Mouse (Mus musculus): ENCODE measurements around the gene Nrg4. TPM values are rescaled to one million over a fixed set of nuclear protein-coding genes. Genes with fewer than 3 reads are reported as not detected.
"Not testable (repeated sequence)": the region's sequence is repeated elsewhere in the genome, so short reads cannot be mapped to it uniquely, and the experiment has no call there.

The Nrg4 gene
- polyA plus RNA-seq, 1 experiment from 2014 or later: 1.1 TPM

DNA sequence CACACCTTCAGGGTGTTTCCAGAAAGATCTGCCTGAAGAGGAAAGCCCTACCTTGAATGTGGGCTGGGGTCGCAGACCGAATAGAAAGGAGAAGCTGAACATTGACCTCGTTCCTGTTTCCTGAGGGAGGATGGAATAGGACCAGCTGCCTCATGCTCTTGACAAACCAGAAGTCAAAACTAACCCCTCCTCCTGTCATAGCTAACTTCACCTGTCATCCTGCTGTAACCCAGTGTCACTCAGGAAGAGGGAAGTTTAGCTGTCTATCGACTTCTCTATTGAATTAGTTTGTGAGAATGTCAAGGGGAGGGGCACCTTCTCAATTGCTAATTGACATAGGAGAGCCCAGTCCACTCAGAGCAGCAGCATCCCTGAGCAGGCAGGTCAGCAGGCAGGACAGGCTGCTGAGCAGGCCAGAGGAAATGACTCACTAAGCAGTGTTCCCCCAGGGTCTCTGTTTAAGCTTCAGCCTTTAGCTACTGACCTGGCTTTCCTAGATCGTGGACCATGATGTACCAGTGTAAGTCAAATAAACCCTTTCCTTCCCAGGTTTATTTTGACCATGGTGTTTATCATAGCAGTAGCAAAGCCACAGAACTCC lies 54.6 kb downstream of the Nrg4 start:
- Histone ChIP-seq H3K9me3 (replicated peaks; ENCODE audit: control insufficient read depth, low read length) (no peaks in the 10 kb centered on the region), H3K27ac (ENCODE audit: low read length) (no peak overlapping the region), H3K4me3 (replicated peaks; ENCODE audit: low read length) (no peak overlapping the region), H3K27me3 (ENCODE audit: control insufficient read depth, insufficient read depth, low read length) (no peaks in the 10 kb centered on the region), H3K9ac (ENCODE audit: low read length) (no peak overlapping the region), H3K36me3 (ENCODE audit: control insufficient read depth, insufficient read depth, low read length) (no peaks in the 10 kb centered on the region), H3K4me2 (ENCODE audit: low read depth, low read length) (no peak overlapping the region), H3K4me1 (ENCODE audit: control insufficient read depth, insufficient read depth, low read length) (no peaks in the 10 kb centered on the region)
- 52% methylated on average over 5 of the region's 5 CpGs for WGBS
- ATAC-seq (ENCODE audit: insufficient read depth, low FRiP score): no peak

DNA sequence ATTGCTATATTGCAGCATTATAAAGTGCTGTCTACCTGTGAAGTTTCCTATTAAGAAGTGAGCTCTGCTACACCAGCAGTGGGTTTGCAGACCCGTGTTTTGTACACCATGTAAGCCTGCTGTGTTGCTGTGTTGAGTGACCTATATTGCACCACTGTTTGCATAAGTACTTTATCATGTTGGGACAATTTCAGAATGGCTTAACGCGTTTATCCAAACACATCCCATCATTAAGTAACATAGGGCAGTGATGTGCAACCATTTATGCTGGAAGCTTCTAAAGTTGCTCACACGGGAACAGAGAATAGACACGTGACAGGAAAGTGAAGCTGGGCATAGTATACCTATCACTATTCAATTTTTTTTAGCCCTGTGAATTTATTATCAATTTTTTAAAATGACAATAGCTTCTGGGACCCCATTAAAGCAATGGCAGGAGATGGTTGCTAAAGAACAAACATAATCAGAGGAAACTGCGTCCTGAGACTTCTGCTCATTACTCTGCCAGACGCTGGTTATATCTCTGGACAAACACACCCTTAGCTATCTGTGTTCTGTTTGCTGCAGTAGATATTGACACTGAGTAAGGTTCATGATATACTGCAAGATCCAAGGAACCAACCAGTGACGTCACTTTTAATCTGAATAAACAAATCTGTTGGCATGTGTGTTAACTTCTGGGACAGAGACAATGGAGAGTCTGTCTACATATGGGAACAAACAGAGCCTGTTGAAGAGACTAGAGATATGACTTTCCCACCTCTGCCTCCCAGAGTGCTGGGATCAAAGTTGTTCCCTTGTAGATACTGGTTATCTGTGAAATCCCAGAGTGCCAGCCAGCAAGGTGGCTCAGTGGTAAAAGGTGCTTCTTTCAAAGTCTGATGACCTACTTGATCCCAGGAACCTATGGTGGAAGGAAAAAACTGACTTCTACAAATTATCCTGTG lies 62.0 kb downstream of the Nrg4 start:
- Histone ChIP-seq H3K36me3 (ENCODE audit: control insufficient read depth, insufficient read depth, low read length) (no peaks in the 10 kb centered on the region), H3K27ac (ENCODE audit: low read length) (no peak overlapping the region), H3K9ac (ENCODE audit: low read length) (no peak overlapping the region), H3K4me2 (ENCODE audit: low read depth, low read length) (no peak overlapping the region), H3K4me1 (ENCODE audit: control insufficient read depth, insufficient read depth, low read length) (no peaks in the 10 kb centered on the region), H3K9me3 (replicated peaks; ENCODE audit: control insufficient read depth, low read length) (no peaks in the 10 kb centered on the region), H3K27me3 (ENCODE audit: control insufficient read depth, insufficient read depth, low read length) (no peaks in the 10 kb centered on the region), H3K4me3 (replicated peaks; ENCODE audit: low read length) (no peak overlapping the region)
- 55% methylated on average over 8 of the region's 8 CpGs for WGBS
- no peak for ATAC-seq (ENCODE audit: insufficient read depth, low FRiP score)

DNA sequence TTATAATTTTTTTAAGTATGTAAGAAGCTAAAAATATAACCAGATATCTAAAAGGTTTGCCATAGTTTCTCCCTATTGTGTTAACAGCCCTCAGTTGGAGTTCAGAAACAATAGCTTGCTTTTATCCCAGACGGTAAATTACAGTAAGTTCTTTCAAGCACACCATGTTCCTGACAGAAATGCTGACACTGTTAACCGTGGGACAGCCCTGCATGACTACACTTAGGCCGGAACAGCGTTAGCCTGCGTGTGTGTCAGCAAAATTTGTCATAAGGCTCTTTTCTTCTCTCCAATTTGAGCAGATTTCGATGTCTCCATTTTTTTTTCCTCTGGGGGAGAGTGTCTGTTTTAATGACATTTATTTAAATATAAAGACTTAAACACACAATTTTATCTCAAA lies 66.9 kb downstream of the Nrg4 start:
- no peaks in the 10 kb centered on the region for H3K27me3 ChIP-seq (ENCODE audit: control insufficient read depth, insufficient read depth, low read length)
- H3K9me3 ChIP-seq (replicated peaks; ENCODE audit: control insufficient read depth, low read length): no peaks in the 10 kb centered on the region
- H3K36me3 ChIP-seq (ENCODE audit: control insufficient read depth, insufficient read depth, low read length): no peaks in the 10 kb centered on the region
- no peak for ATAC-seq (ENCODE audit: insufficient read depth, low FRiP score)
- H3K27ac ChIP-seq (ENCODE audit: low read length): no peak overlapping the region
- H3K4me3 ChIP-seq (replicated peaks; ENCODE audit: low read length): no peak overlapping the region
- no peak overlapping the region for H3K9ac ChIP-seq (ENCODE audit: low read length)
- 69% methylated on average over 6 of the region's 6 CpGs for WGBS
- no peaks in the 10 kb centered on the region for H3K4me1 ChIP-seq (ENCODE audit: control insufficient read depth, insufficient read depth, low read length)
- no peak overlapping the region for H3K4me2 ChIP-seq (ENCODE audit: low read depth, low read length)

DNA sequence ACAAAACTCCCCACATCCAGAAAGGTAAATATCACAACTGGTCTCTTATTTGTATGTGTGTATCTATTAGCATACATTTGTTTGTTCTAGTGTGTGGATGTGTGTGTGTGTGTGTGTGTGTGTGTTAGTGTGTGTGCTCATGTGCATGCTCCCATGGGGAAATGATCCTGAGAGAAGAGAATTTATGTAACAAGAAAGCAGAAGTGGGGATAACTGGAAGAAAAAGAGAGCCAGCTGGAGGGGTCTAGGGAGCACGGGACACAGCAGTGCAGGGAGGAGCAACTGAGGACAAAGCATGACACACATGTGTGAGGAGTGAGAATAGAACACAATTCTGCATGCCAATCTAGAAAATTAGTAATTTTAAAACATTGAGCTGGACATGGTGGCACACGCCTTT lies 69.5 kb downstream of the Nrg4 start:
- 77% methylated on average over 2 of the region's 2 CpGs for WGBS
- H3K4me2 ChIP-seq (ENCODE audit: low read depth, low read length): no peak overlapping the region
- H3K36me3 ChIP-seq (ENCODE audit: control insufficient read depth, insufficient read depth, low read length): no peaks in the 10 kb centered on the region
- H3K9ac ChIP-seq (ENCODE audit: low read length): no peak overlapping the region
- H3K4me3 ChIP-seq (replicated peaks; ENCODE audit: low read length): no peak overlapping the region
- H3K27me3 ChIP-seq (ENCODE audit: control insufficient read depth, insufficient read depth, low read length): no peaks in the 10 kb centered on the region
- no peaks in the 10 kb centered on the region for H3K9me3 ChIP-seq (replicated peaks; ENCODE audit: control insufficient read depth, low read length)
- no peaks in the 10 kb centered on the region for H3K4me1 ChIP-seq (ENCODE audit: control insufficient read depth, insufficient read depth, low read length)
- ATAC-seq (ENCODE audit: insufficient read depth, low FRiP score): no peak
- H3K27ac ChIP-seq (ENCODE audit: low read length): no peak overlapping the region

DNA sequence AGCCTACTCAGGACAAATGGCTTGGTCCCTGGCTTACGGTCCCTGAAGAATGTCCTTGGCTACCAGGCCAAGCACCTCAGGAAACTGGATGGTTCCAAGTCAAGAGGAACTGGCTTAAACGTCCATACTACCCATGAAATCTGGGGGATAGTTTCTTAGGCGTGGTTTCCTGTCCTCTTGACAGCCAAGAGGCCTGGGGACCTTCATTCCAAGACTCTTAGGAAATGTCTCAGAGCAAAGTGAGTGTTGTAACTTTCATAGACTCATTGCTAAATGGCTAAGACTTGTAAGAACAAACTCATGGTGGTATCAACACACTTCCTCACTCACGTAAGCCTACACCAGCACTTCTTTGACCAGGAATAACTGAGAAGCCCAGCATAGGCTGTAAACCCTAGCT lies 71.0 kb downstream of the Nrg4 start:
- H3K9me3 ChIP-seq (replicated peaks; ENCODE audit: control insufficient read depth, low read length): no peaks in the 10 kb centered on the region
- H3K27me3 ChIP-seq (ENCODE audit: control insufficient read depth, insufficient read depth, low read length): no peaks in the 10 kb centered on the region
- no peak for ATAC-seq (ENCODE audit: insufficient read depth, low FRiP score)
- 59% methylated on average over 4 of the region's 4 CpGs for WGBS
- H3K36me3 ChIP-seq (ENCODE audit: control insufficient read depth, insufficient read depth, low read length): no peaks in the 10 kb centered on the region
- no peak overlapping the region for H3K27ac ChIP-seq (ENCODE audit: low read length)
- no peak overlapping the region for H3K9ac ChIP-seq (ENCODE audit: low read length)
- H3K4me2 ChIP-seq (ENCODE audit: low read depth, low read length): no peak overlapping the region
- no peak overlapping the region for H3K4me3 ChIP-seq (replicated peaks; ENCODE audit: low read length)
- no peaks in the 10 kb centered on the region for H3K4me1 ChIP-seq (ENCODE audit: control insufficient read depth, insufficient read depth, low read length)

DNA sequence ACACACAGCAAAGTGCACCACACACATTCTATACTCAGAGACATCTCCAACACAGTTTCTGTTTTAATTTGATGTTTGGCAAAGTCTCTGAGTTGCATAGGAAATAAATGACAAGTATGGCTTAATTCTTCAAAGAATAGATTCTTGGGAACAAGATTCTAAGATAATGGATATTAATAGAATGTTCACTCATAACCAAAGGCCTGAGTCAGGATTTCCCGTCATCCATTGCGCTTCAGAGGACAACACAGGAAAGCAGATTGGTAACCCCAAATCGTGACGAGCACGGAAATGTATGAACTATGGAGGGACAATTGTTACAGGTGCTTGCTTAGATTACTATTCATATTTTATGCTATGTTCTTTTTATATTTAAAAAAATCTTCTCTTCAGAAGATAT lies 71.6 kb downstream of the Nrg4 start:
- no peak overlapping the region for H3K9ac ChIP-seq (ENCODE audit: low read length)
- no peak overlapping the region for H3K27ac ChIP-seq (ENCODE audit: low read length)
- ATAC-seq (ENCODE audit: insufficient read depth, low FRiP score): no peak
- H3K27me3 ChIP-seq (ENCODE audit: control insufficient read depth, insufficient read depth, low read length): no peaks in the 10 kb centered on the region
- H3K36me3 ChIP-seq (ENCODE audit: control insufficient read depth, insufficient read depth, low read length): no peaks in the 10 kb centered on the region
- H3K4me2 ChIP-seq (ENCODE audit: low read depth, low read length): no peak overlapping the region
- 92% methylated on average over 5 of the region's 5 CpGs for WGBS
- H3K4me1 ChIP-seq (ENCODE audit: control insufficient read depth, insufficient read depth, low read length): no peaks in the 10 kb centered on the region
- no peaks in the 10 kb centered on the region for H3K9me3 ChIP-seq (replicated peaks; ENCODE audit: control insufficient read depth, low read length)
- no peak overlapping the region for H3K4me3 ChIP-seq (replicated peaks; ENCODE audit: low read length)

DNA sequence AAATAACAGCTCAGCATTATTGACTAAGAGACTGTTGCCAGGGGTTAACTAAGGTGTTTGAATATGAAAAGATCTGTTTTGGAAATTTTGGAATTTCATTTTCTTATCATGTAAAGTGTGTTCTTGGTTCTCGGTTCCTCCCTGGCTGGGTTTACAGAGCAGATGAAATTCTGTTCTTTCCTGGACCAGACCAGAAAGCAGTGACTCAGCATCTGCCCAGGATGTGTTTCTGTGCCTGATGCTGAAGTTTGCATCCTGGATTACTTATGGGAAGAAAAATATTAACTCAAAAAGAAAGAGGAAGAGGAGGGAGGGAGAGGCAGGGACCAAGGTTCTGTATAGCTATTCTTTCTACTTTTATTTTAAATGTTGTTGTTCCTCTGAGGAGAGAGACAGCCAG lies 72.8 kb downstream of the Nrg4 start:
- Histone ChIP-seq H3K9ac (ENCODE audit: low read length) (no peak overlapping the region), H3K36me3 (ENCODE audit: control insufficient read depth, insufficient read depth, low read length) (no peaks in the 10 kb centered on the region), H3K9me3 (replicated peaks; ENCODE audit: control insufficient read depth, low read length) (no peaks in the 10 kb centered on the region), H3K4me1 (ENCODE audit: control insufficient read depth, insufficient read depth, low read length) (no peaks in the 10 kb centered on the region), H3K27me3 (ENCODE audit: control insufficient read depth, insufficient read depth, low read length) (no peaks in the 10 kb centered on the region), H3K4me2 (ENCODE audit: low read depth, low read length) (no peak overlapping the region), H3K4me3 (replicated peaks; ENCODE audit: low read length) (no peak overlapping the region), H3K27ac (ENCODE audit: low read length) (no peak overlapping the region)
- 48% methylated on average over 1 of the region's 1 CpGs for WGBS
- no peak for ATAC-seq (ENCODE audit: insufficient read depth, low FRiP score)

DNA sequence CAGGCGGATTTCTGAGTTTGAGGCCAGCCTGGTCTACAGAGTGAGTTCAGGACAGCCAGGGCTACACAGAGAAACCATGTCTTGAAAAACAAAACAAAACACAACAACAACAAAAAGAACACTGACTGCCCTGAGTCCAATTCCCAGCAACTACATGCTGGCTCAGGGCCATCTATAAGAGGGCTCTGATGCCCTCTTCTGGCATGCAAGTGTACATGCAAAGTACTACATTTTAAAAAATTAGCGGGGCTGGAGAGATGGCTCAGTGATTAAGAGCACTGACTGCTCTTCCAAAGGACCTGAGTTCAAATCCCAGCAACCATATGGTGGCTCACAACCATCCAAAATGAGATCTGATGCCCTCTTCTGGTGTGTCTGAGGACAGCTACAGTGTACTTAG lies 74.5 kb downstream of the Nrg4 start:
- WGBS: 50% methylated on average over 2 of the region's 2 CpGs
- not testable (repeated sequence) for H3K36me3 ChIP-seq (ENCODE audit: control insufficient read depth, insufficient read depth, low read length); H3K4me2 ChIP-seq (ENCODE audit: low read depth, low read length); H3K27me3 ChIP-seq (ENCODE audit: control insufficient read depth, insufficient read depth, low read length); H3K27ac ChIP-seq (ENCODE audit: low read length); H3K9me3 ChIP-seq (replicated peaks; ENCODE audit: control insufficient read depth, low read length); H3K4me3 ChIP-seq (replicated peaks; ENCODE audit: low read length); H3K9ac ChIP-seq (ENCODE audit: low read length); H3K4me1 ChIP-seq (ENCODE audit: control insufficient read depth, insufficient read depth, low read length); ATAC-seq (ENCODE audit: insufficient read depth, low FRiP score)

DNA sequence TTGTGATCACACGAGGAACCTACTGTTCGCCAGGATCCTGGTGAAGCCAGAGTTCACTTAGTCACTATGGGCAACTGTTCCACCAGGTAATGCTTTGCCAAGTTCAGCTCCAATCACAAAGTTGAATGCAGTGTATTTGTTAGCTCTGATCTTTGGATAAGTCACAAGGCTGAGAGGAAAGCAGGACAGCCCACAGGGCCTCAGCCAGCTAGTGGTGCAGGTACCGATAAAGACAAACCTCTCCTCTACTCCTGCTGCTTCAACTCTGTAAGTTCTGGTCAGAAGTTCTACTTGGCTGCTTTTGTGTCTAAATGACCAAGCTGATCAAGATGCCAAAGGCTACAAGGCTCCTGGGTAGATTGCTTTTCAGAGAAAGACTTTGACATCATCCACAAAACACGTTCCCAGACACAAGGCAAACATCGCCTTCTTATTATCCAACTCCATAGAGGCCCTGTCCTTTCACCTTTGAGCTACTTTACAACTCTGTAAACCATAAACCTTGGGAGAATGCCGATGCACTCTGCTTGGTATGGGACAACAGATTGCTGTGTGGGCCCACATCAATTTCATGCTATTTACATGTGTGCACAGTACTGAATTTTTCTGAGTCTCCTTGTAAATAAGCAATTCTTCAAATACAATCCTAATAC lies 75.9 kb downstream of the Nrg4 start:
- Histone ChIP-seq H3K27me3 (ENCODE audit: control insufficient read depth, insufficient read depth, low read length) (no peaks in the 10 kb centered on the region), H3K4me2 (ENCODE audit: low read depth, low read length) (no peak overlapping the region), H3K4me1 (ENCODE audit: control insufficient read depth, insufficient read depth, low read length) (no peaks in the 10 kb centered on the region), H3K9me3 (replicated peaks; ENCODE audit: control insufficient read depth, low read length) (no peaks in the 10 kb centered on the region), H3K9ac (ENCODE audit: low read length) (no peak overlapping the region), H3K36me3 (ENCODE audit: control insufficient read depth, insufficient read depth, low read length) (no peaks in the 10 kb centered on the region), H3K27ac (ENCODE audit: low read length) (no peak overlapping the region), H3K4me3 (replicated peaks; ENCODE audit: low read length) (no peak overlapping the region)
- ATAC-seq (ENCODE audit: insufficient read depth, low FRiP score): no peak; the same call in 1 of the 2 replicates
- 76% methylated on average over 6 of the region's 6 CpGs for WGBS
